Mouse (Mus musculus) macrophage (primary cell): ENCODE results near the gene Sstr5. TPM values are rescaled to one million over a fixed set of nuclear protein-coding genes. Genes with fewer than 3 reads are reported as not detected.

Experiments used
- H3K27ac ChIP-seq: fragments of 350-480 bp; formaldehyde crosslinking; 2 replicates; pipeline ENCODE4 v1.9.0; 2021
- H3K36me3 ChIP-seq: fragments of 350-480 bp; formaldehyde crosslinking; 2 replicates; pipeline ENCODE4 v1.9.0; 2021; ENCODE audit errors: inconsistent target
- H3K4me3 ChIP-seq: fragments of 350-480 bp; formaldehyde crosslinking; 2 replicates; pipeline ENCODE4 v1.9.0; 2021; ENCODE audit errors: inconsistent target
- H3K79me2 ChIP-seq: fragments of 350-480 bp; formaldehyde crosslinking; 2 replicates; pipeline ENCODE4 v1.9.0; 2021; ENCODE audit errors: inconsistent target
- WGBS: methylation state at CpG from one replicate; pipeline ENCODE4 v1.1.7; 2026; ENCODE audit warnings: inconsistent platforms; ENCODE audit not compliant: missing documents; 5-methylcytosine and 5-hydroxymethylcytosine counted together
- polyA plus RNA-seq: library from polyadenylated mRNA; stranded (reverse); fragments of 250-400 nt; gene quantifications from 3 replicates; pipeline ENCODE4 v1.2.4, GENCODE M21; 2018; ENCODE audit warnings: inconsistent platforms
- total RNA-seq, 78 experiments: library from RNA; depleted of rRNA; stranded (reverse); fragments of 250-400 nt; gene quantifications; 1 replicate in 9 of 78; 2 replicates in 24 of 78; 3 replicates in 43 of 78; 4 replicates in 2 of 78; pipeline ENCODE4 v1.2.4; 2018; ENCODE audit warnings: inconsistent platforms in 56 of 78

Gene Sstr5
- not detected for total RNA-seq (2018; cell fraction: chromatin; rRNA removed)
- under 1 TPM in 6 of 26 experiments, not detected in 20; 0.03 to 0.08 (median 0.05) TPM for total RNA-seq (2018; cell fraction: cytosol; rRNA removed)
- total RNA-seq (2018; cell fraction: nucleus; rRNA removed) = under 1 TPM in 2 of 26 experiments, not detected in 24; 0.31 to 0.34 TPM
- polyA plus RNA-seq = not detected in 3 replicates

DNA sequence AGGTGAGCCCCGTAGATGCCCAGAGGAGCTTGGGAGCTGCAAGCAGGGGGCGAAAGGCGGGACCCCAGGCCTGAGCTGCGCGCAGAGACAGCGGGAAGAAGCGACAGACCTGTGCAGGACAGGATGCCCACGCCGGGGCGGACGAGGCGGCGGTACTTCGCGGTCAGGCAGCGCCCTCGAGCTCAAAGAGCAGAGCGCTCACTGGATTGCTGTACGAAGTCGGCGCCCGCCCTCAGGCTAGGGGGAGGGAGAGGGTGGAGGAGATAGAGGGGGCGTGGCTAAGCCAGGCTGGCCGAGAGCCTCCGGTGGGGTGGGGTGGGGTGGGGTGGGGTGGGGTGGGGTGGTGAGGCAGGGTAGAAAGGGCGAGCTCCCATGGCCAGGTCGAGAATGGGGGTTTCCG lies at the start of gene Sstr5:
Gene Sstr5 (minus strand): TSS at position 276 of the 400 bp plus-strand sequence.
- 8% methylated on average over 21 of the region's 28 CpGs for WGBS
- no peak within 1 kb of the TSS for H3K27ac ChIP-seq
- H3K79me2 ChIP-seq = no peaks in the 10 kb centered on the region

DNA sequence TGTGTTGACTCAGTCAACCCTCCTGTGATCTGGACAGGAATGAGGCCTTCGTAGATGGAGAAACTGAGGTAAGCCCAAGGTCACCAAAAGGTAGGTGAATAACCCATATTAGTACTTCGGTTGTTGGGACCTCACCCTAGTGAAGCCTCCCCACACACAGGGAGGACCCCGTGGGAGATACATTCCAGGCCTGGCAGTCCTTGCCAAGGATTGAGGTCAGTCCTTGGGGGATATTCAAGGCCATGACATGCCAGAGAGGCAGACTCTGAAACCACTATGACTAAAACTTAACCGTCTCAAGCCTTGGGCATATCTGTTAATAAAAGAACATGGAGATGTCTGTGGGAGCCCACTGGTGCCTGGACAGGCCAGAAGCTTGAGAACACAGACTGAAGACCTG lies 44.7 kb upstream of the Sstr5 start:
- Histone ChIP-seq H3K4me3 (no peak overlapping the region), H3K79me2 (no peaks in the 10 kb centered on the region), H3K27ac (no peak overlapping the region), H3K36me3 (no peaks in the 10 kb centered on the region)
- 92% methylated on average over 4 of the region's 4 CpGs for WGBS

More for the DNA sequence above, at the start of gene Sstr5:
- Histone ChIP-seq H3K36me3 (no peaks in the 10 kb centered on the region), H3K4me3 (no peak within 1 kb of the TSS)

DNA sequence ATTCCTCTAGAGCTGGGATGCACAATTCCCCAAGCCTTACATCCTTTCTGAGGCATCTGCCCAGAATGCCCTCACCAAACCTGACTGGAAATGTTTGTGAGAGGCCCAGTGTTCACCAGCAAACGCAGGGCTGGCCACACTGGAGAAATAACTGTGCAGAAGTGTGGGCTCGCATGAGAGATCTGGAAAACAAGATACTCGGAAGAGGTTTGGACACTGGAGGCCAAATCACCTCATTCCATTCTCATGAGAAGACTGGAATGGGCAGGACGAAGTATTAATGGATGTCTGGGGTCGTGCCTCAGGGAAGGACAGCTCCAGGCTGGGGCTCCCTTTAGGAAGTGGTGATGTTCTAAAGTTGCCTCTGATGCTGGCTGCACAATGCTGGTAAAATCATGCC lies 43.6 kb upstream of the Sstr5 start:
- Histone ChIP-seq H3K27ac (no peak overlapping the region), H3K36me3 (no peaks in the 10 kb centered on the region), H3K4me3 (no peak overlapping the region), H3K79me2 (no peaks in the 10 kb centered on the region)
- 77% methylated on average over 5 of the region's 5 CpGs for WGBS

DNA sequence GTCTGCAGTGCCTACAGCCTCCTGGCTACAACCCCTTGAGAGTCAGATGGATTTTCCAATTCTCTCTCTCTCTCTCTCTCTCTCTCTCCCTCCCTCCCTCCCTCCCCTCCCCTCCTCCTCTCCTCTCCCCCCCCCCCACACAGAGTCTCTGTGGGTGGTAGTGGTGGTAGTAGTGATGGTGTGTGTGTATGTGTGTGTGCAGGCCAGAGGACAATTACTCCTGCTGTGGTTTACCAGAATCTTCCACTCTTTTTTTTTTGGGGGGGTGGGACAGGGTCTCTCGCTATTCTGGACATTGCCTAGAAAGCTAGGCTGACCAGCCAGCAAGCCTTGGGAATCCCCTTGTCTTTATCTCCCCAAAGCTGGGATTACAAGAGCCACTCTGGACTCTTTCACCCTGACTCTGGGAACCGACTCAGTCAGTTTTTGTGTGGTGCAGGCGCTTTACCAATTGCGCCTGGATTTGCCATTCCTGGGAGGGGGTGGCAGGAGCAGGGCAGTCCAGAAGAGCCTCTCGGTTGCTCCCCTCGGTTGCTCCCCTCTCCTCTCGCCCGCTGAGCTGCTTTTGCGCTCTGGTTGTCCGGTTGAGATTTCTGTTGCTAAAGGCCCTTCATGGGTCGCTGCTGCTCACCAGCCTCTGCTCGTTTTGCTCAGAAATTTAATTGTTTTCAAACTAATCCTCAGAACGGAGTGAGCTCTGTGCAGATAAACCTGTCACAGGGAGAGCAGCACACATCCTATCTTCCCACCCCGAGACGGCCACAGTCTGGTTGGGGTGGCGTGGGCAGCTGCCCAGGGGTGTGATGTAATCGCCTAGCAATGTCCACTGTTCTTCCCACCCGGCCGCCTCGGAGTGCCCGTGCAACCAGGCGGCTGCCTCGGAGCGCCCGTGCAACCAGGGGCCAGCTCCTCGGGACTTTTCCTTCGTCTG lies 42.1 kb upstream of the Sstr5 start:
- 60% methylated on average over 27 of the region's 27 CpGs for WGBS
- H3K27ac ChIP-seq = no peak overlapping the region
- H3K79me2 ChIP-seq = no peaks in the 10 kb centered on the region
- H3K4me3 ChIP-seq = no peak overlapping the region
- no peaks in the 10 kb centered on the region for H3K36me3 ChIP-seq

DNA sequence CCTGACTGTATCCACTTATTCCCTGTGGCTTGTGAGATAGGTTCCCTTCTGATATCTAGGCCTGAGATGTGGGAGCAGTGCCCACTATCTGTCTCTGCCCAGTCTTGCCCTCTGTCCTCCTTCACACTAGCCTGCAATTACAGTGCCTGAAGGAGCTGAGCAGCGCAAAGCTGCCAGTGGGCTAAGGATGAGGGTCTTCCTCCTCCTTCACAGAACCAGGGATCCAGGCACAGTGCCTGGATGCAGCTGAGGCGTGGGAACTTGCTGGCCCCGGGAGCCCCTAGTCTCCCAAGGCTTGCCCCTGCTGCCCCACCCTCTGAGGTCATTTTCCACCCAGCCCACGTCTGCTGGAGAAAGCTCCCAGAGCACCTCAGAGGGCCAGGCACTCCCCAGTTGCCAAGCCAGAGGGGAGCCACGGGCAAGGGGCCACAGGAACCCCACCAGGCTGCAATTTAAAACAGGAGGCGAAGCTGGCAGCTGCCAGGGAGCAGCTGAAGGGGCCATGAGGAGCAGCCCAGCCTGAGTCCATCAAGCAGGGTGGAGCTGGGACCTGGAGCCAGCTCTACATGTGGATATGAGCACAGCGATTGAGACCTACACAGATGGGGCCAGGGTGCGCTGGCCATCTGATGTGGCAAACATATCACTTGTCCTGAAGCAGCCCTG lies 33.4 kb upstream of the Sstr5 start:
- Histone ChIP-seq H3K79me2 (no peaks in the 10 kb centered on the region), H3K27ac (no peak overlapping the region), H3K36me3 (no peaks in the 10 kb centered on the region), H3K4me3 (no peak overlapping the region)
- 71% methylated on average over 8 of the region's 8 CpGs for WGBS

DNA sequence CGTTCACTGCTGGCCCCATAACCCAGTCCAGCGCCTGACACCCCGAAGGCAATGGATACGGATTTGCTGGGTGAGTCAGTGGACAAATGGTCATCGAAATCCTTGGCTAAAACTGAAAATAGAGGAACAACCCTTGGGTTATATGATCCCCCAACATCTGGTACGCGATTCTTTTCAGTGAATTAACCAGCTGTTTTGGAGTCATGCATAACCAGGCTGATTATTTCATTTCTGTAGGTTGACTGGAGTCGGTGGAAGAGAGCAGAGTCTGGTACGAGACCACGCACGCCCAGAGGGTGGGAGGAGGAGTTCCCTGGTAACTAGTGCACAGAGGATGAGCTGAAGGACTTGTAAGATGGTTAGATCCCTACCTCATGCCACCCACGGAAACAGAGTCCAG lies 25.0 kb upstream of the Sstr5 start:
- no peaks in the 10 kb centered on the region for H3K79me2 ChIP-seq
- no peak overlapping the region for H3K4me3 ChIP-seq
- no peaks in the 10 kb centered on the region for H3K36me3 ChIP-seq
- H3K27ac ChIP-seq = no peak overlapping the region
- WGBS = 87% methylated on average over 12 of the region's 12 CpGs

DNA sequence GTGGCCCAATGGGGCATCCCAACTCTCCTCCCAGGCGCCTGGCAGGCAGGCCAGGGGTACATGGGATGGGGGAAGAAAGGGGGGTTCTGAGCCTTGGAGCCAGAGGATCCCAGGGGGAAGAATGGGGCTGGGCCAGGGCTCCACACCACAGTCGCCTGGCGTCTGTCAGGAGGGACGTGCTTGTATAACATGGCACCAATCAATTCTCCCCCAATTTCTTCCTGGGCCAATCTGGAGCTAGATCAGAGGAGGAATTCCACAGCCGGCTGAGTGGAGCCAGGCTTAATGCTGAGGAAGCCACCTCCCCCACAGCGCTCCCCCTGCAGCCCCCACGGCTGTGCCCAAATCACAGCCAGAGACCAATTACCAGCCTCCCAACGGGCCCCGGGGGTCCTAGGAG lies 23.4 kb upstream of the Sstr5 start:
- WGBS = 58% methylated on average over 8 of the region's 9 CpGs
- no peak overlapping the region for H3K4me3 ChIP-seq

DNA sequence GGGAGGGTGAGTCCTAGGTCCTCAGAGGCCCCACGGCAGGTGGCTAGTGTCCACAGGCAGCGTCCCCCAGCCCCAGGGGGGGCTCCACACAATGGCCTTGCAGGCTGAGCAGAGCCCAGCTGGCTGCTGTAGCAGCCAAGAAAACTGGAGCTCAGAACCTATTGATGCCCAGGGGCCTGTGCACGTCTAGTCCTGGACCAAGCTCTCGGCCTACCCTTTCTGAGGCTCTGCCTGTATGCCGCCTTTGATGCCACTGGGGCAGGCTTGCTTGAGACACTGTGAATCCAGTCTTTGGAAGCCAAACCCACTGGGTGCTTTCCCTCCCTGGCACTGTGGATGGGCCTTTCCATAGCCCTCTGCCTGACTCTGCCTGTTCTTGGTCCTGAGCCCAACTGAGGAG lies 22.4 kb upstream of the Sstr5 start:
- Histone ChIP-seq H3K4me3 (no peak overlapping the region), H3K36me3 (no peaks in the 10 kb centered on the region), H3K79me2 (no peaks in the 10 kb centered on the region), H3K27ac (no peak overlapping the region)
- 87% methylated on average over 5 of the region's 5 CpGs for WGBS

More for the DNA sequence above, 23.4 kb upstream of the Sstr5 start:
- Histone ChIP-seq H3K79me2 (no peaks in the 10 kb centered on the region), H3K27ac (no peak overlapping the region), H3K36me3 (no peaks in the 10 kb centered on the region)

DNA sequence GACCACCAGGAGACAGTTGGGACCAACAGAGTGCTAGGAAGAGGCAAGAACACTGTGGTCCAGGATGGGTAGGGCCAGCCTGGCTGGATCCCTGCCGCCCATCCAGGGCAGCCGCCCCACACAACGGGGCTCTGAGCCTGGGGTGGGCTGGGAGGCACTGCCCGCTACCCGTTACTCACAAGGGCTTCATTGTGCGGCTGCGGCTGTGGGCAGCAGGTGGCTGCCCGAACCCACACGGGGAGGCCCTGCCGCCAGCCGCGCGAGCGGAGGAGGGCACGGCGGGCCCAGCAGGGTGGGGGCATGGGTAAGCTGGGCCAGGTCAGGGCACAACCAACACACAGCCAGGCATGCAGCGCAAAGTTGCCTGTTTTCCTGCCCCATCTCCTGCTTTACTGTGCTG lies 21.1 kb upstream of the Sstr5 start:
- no peak overlapping the region for H3K27ac ChIP-seq
- H3K36me3 ChIP-seq = no peaks in the 10 kb centered on the region
- 88% methylated on average over 15 of the region's 17 CpGs for WGBS
- H3K4me3 ChIP-seq = no peak overlapping the region
- no peaks in the 10 kb centered on the region for H3K79me2 ChIP-seq

DNA sequence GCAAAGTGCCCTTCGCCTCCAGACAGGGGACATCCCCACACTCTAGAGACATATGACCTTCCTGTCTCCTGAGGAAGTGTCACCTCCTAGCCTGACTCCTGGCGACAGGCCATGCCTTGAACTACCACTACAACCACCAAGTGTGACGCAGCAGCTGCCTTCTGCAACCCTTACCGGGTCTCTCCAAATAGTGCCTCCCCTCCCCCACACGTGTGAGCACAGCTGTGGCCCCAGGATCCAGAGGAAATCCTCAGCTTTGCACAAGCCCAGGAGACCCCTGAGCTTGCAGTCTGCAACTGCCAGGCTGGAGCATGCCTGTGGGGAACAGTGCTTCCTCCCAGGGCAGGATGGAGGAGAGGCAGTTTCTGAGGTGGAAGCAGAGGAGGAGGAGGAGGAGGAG lies 19.2 kb upstream of the Sstr5 start:
- no peak overlapping the region for H3K4me3 ChIP-seq
- H3K79me2 ChIP-seq = no peaks in the 10 kb centered on the region
- H3K27ac ChIP-seq = no peak overlapping the region
- WGBS = 10% methylated on average over 5 of the region's 5 CpGs
- H3K36me3 ChIP-seq = no peaks in the 10 kb centered on the region

DNA sequence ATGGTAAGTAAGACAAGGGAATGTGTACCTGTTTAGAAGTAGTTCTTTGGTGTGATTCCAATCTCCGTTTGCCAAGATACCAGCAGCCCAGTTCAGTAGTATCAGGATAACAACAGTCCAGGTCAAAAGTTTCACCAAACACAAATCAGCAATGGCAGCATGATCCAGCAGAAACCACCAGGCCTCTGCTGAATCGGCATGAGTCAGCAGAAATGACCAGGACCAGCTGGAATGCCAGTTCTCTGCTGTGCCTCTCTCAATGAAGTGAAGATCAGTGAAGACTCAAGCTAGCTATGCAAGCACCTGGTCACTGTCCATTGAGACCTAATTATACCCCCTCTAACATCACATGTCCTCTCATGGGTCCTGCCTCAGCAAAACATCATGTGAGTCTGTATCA lies 17.0 kb upstream of the Sstr5 start:
- Histone ChIP-seq H3K79me2 (no peaks in the 10 kb centered on the region), H3K36me3 (no peaks in the 10 kb centered on the region), H3K4me3 (no peak overlapping the region), H3K27ac (no peak overlapping the region)
- 90% methylated on average over 2 of the region's 2 CpGs for WGBS

DNA sequence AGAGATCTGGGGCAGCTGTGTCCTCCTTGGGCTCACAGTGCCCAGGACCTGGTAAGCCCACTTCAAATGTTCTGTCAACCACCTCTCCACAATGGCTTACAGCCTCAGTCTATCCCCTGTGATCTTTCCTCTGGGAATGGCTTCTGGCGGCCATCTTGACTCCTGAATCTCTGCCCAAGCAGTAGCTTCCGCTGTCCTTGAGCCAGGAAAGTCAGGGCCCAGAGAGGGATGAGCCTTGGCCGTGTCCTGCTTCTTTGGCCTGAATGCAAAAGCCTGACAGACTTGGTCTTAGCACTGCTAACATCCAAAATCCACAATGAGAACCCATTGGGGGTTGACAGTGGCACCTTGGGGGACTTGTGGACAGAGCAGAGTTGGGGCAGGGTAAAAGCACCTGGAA lies 14.8 kb upstream of the Sstr5 start:
- H3K27ac ChIP-seq = no peak overlapping the region
- 77% methylated on average over 3 of the region's 3 CpGs for WGBS
- H3K4me3 ChIP-seq = no peak overlapping the region
- no peaks in the 10 kb centered on the region for H3K36me3 ChIP-seq
- no peaks in the 10 kb centered on the region for H3K79me2 ChIP-seq

DNA sequence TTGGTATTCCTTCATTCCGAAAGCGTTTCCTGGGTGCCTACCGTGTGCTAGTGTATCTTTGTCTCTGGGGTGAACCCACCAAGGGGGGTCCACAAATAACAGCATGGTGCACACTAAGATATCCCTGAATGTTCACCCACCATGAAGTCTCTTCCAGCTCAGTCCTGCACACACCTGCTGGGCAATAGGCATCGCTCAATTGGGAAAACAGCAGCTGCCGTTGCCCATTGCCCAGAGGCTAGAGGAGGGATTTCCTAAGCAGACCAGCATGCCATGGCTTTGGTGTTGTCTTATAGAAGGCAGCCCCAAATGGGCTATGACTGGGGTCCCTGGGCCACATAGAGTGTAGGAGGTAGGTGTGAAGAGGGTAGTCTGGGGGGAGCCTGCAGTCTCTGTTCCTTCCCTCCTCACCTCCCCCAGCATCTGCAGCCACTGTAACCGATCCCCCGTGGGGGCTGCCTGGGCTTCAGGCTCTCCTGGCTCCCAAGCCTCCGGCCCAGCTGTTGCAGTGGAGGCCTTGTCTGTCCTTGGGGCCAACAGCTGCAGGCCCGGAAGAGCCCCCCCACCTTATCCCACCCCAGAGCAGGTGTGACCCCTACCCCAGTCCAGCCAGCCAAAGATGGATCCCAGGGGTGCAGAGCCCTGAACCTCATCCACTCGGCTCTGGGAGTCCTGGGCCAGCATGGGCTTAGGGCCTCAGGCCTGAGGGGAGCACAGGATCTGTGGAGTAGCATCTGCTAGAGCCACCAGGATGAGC lies 13.2 kb upstream of the Sstr5 start:
- Histone ChIP-seq H3K27ac (no peak overlapping the region), H3K79me2 (no peaks in the 10 kb centered on the region), H3K4me3 (no peak overlapping the region), H3K36me3 (no peaks in the 10 kb centered on the region)
- WGBS = 81% methylated on average over 10 of the region's 10 CpGs

DNA sequence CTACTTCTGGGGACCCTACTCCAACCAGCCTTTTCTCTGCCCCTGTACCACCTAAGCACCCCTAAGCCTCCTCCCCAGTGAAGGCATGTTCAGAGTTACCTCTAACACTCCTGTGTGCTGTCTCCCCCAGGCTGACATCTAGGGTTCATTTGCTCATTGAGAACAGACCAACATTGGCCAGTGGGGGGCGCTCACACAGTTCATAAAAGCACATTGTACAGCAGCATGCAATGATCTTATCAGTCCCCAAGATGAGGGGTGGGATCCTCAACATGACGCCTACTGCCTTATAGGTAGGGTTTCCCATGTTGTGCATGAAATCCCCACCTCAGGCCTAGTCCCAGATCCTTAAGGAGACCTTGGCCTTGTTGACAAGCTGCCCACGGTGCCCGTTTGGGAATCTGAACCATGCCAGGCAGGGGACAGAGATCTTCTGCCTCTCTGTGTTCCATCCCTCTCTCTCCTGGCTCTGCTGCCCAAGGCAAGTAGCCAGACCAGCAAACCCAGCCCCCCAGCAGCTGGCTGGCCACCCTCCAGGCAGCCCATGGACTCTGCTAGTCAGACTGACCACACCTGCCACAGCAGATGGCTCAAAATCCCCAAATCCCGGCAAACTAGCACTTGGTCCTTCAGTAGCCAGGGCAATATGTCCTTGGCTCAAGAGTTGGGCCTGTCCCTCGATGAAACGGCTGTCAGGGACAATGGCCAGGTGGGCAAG lies 11.9 kb upstream of the Sstr5 start:
- H3K4me3 ChIP-seq = no peak overlapping the region
- no peaks in the 10 kb centered on the region for H3K36me3 ChIP-seq
- no peak overlapping the region for H3K27ac ChIP-seq
- H3K79me2 ChIP-seq = no peaks in the 10 kb centered on the region
- WGBS = 59% methylated on average over 7 of the region's 7 CpGs
